Mouse (Mus musculus): ENCODE data around the gene Slc6a9.

- TF ChIP-seq CTCF (IDR thresholded peaks at IDR 0.05; ENCODE audit: borderline replicate concordance, extremely low read depth, insufficient read depth, insufficient read length) (peak; percentile 61), POLR2A (IDR thresholded peaks at IDR 0.05; ENCODE audit: borderline replicate concordance, extremely low read depth, insufficient read depth, insufficient read length, poor library complexity, severe bottlenecking) (no peak)
These were observed 24.5 kb downstream of the Slc6a9 start for GRCm38 (mm10) chr4:117858794-117859193.

Data from brain, embryonic 14.5 days (tissue).